Mouse (Mus musculus): Measurements from ENCODE around the gene Pigo. TPM values are rescaled to one million over a fixed set of nuclear protein-coding genes. Genes with fewer than 3 reads are reported as not detected.
"Not testable (repeated sequence)": the region's sequence is repeated elsewhere in the genome, so short reads cannot be mapped to it uniquely, and the experiment has no call there.

Pigo gene
- total RNA-seq, 4 experiments from 2014 or later: 23.1 to 31.2 (median 25.2) TPM

DNA sequence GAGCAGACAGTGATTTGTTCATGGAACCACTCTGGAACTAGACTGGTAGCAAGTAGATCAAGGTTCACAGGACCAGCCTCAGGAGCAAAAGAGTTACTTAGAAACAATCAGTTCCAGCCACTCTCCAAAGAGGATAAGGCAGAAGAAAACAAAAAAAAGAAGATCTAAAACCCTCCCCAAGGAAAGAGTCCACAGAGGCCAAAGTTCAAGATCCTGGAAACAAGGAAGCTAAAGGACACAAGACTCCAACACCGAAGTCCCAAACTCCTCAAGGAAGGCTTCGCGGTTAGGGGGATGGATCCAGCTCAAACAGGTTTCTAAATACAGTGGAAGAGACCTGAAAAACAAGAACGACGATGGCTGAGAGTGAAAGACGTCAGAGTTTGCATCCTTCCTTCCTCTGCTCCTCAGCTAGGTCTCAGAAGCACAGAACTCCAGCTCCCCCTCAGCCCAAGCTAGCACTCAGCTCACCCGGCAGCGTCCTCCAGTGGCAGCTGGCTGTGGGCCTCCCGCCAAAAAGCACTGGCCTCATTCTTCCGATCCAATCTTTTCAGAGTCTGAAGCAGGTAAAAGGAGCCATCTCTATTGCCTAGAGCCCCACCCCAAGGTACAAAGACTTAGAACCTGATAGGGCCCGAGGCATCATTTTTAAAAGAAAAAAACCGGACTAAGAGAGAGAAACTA, 22.7 kb downstream of the Pigo start:
- no peak for DNase-seq (ENCODE audit: low spot score in 2 of 2)

DNA sequence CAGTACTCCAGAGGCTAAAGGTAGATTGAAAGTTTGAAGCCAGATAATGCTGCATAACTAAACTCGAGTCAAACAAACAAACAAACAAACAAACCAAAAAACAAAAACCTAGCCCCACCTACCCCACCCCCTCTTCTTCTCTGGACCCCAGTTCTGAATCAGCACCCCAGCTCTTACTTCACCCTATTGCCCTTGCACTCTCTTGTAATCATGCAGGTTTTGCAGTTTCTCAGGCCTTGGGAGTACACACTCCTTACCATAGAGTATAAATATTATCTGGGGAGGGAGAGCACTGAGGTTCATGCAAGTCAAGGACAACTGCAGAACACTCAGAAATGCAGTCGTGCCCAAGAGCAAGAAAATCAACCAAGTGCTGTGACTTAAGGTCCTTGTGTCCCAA, 24.3 kb downstream of the Pigo start:
- no peak for DNase-seq (ENCODE audit: low spot score in 2 of 2)

GRCm38 (mm10) chr4:43000141-43000986, 25.3 kb downstream of the Pigo start, which contains the start of gene Vcp:
Gene Vcp (minus strand): TSS chr4:43000507.
- DNase-seq (ENCODE audit: low spot score in 2 of 2): peak; percentile 95 to 99

- DNase-seq (ENCODE audit: low spot score in 2 of 2): peak; percentile 49 to 50
Observed at GRCm38 (mm10) chr4:42999451-43000140, 26.0 kb downstream of the Pigo start.

DNA sequence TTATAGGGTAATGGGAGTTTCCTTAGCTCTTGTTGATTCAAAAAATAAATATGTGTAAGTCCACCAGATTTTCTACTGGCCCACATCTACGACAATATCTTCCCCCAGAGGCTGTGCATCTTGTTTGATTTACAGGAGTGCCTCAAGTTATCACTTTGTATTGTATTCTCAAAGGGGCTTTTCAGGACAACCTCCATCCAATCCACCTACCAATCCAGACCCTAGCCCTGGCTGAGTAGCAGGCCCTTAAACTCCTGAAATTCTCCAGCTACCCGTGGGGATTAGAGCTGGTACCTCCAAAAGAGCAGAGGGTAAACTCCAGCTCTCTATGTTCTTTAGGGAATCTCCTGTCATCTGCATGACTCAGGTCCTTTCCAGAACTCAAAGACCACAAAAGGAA, 27.6 kb downstream of the Pigo start:
- DNase-seq (ENCODE audit: low spot score in 2 of 2): no peak

GRCm38 (mm10) chr4:42988296-42988695, 37.3 kb downstream of the Pigo start:
- DNase-seq (ENCODE audit: low spot score in 2 of 2): no peak

DNA sequence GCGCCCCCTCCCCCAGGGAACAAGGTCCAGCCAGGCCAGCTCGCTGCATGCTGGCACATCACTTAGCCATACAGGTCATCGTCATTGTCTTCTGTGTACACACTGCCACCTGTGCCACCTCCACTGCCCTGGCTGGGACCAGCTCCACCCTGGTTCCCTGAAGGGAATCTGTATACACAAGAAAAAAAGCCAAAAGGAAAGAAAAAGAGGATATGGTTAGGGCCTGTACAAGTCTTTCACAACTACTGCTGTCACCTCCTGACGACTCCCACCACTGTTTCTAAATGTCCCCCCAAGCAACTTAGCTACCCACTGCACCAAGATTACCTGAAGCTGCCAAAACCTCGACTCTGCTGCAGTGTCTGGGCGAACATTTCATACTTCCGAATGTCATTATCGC, 45.2 kb downstream of the Pigo start:
- not testable (repeated sequence) for DNase-seq (ENCODE audit: low spot score in 2 of 2)

DNA sequence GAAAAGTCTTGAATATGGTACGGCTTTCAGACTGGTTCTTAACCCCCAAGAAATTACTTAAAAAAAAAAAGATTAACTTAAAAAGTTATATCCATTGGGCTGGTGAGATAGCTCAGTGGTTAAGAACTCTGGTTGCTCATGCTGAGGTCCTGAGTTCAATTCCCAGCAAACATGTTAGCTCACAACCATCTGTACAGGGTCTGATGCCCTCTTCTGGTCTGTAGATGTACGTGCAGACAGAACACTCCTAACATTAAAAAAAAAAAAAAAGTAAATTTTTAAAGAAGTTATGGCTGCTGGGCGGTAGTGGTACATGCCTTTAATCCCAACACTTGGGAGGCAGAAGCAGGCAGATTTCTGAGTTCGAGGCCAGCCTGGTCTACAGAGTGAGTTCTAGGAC, 47.6 kb downstream of the Pigo start:
- DNase-seq (ENCODE audit: low spot score in 2 of 2): no peak

DNA sequence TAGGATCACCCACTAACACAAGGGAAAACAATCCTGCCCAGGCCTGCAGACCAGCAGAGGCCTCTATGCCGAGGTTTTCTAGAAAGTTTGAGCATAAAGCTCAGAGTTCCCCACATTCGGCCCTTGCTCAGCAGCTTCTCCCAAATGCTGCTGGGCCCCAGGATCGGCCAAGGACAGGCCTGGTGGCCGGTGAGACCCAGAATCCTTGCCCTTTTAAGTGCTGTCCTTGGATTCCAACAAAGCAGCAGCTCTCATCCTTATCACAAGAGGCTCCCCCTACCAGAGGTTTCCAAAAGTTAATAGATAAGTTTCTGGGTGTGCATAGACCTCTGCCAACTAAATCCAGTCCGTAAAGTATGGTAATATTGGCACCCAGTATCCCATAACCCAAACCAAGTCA, 51.8 kb downstream of the Pigo start:
- DNase-seq (ENCODE audit: low spot score in 2 of 2): no peak

- no peak for DNase-seq (ENCODE audit: low spot score in 2 of 2)
Observed at GRCm38 (mm10) chr4:42972952-42973351, 52.7 kb downstream of the Pigo start.

DNA sequence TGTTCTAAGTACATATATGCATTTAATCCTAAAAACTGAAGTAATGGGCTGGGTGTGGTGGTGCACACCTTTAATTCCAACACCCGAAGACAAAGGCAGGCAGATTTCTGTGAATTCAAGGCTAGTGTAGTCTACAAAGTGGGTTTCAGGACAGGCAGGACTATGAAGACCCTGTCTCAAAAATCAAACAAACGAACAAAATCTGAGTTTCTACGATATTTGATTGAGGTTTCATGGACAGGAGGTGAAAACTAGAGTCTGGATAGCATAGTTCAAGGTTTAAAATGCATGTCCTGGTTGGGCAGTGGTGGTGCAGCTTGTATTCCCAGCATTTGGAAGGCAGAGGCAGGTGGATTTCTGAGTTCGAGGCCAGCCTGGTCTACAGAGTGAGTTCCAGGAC, 56.3 kb downstream of the Pigo start, which contains the start of gene 1700022I11Rik:
TSS of gene 1700022I11Rik (plus strand) at position 301 of the 400 bp plus-strand sequence.
- no peak for DNase-seq (ENCODE audit: low spot score in 2 of 2)

Other genes starting within 250 kb of the Pigo start
- under 1 TPM in 2 of 4 experiments, not detected in 2; 0.11 to 0.14 TPM for gene Fam205a1, start 171.9 kb downstream of the Pigo start, total RNA-seq (2022)
- gene Gm12394, start 169.0 kb downstream of the Pigo start, total RNA-seq (2022): 1 to 10 TPM; 1.8 to 2.2 (median 2.1) TPM
- gene Fam205c, start 151.6 kb downstream of the Pigo start, total RNA-seq (2022): 1 to 10 TPM; 1.3 to 2.4 (median 1.7) TPM
- gene Phf24, start 109.2 kb downstream of the Pigo start, total RNA-seq (2022): 100 to 1,000 TPM; 321 to 373 (median 328) TPM
- gene Dnajb5, start 76.0 kb downstream of the Pigo start, total RNA-seq (2022): 100 to 1,000 TPM; 118 to 162 (median 149) TPM
- not detected for gene 1700022I11Rik, start 56.2 kb downstream of the Pigo start, total RNA-seq (2022)
- gene Vcp, start 25.3 kb downstream of the Pigo start, total RNA-seq (2022): 100 to 1,000 TPM; 173 to 199 (median 188) TPM
- gene Fancg, start 15.3 kb downstream of the Pigo start, total RNA-seq (2022): 10 to 100 TPM; 12.5 to 14.6 (median 13.7) TPM
- gene Stoml2, start 5.9 kb upstream of the Pigo start, total RNA-seq (2022): 100 to 1,000 TPM in 3 of 4 experiments, 10 to 100 TPM in 1; 97.3 to 121 (median 114) TPM
- gene Fam214b, start 20.4 kb upstream of the Pigo start, total RNA-seq (2022): 10 to 100 TPM; 32.3 to 44.5 (median 37.2) TPM
- gene Unc13b, start 33.1 kb upstream of the Pigo start, total RNA-seq (2022): 10 to 100 TPM; 43.9 to 50.8 (median 48.2) TPM
- gene Atp8b5, start 241.3 kb upstream of the Pigo start, total RNA-seq (2022): under 1 TPM; 0.09 to 0.46 (median 0.25) TPM